Mouse (Mus musculus): ENCODE measurements at regions not wholly inside any gene's neighbourhood (a gene's known extent, or its start where the extent isn't known, plus 50 kb on each side); places are given as distances from the start of the nearest gene placed in this dataset.

- H3K4me1 ChIP-seq (replicated peaks; ENCODE audit: control insufficient read depth, insufficient read depth, low read length): no peaks in the 10 kb centered on the region
- no peak overlapping the region for H3K4me2 ChIP-seq (ENCODE audit: low read depth, low read length, severe bottlenecking)
- no peak for DNase-seq (ENCODE audit: low spot score)
- ATAC-seq (replicated peaks; ENCODE audit: low FRiP score): no peak
- no peaks in the 10 kb centered on the region for H3K36me3 ChIP-seq (ENCODE audit: control insufficient read depth, insufficient read depth, low read length)
- no peak overlapping the region for H3K9ac ChIP-seq (ENCODE audit: low read length)
- no peak overlapping the region for H3K27ac ChIP-seq (ENCODE audit: low read depth, low read length)
- no peak overlapping the region for H3K4me3 ChIP-seq (ENCODE audit: low read depth, low read length)
- no peaks in the 10 kb centered on the region for H3K27me3 ChIP-seq (ENCODE audit: control insufficient read depth, insufficient read depth, low read length)
- no peaks in the 10 kb centered on the region for H3K9me3 ChIP-seq (ENCODE audit: control insufficient read depth, low read length)
Observed at GRCm38 (mm10) chr13:83785643-83786042, 281.8 kb downstream of the Mef2c start.

GRCm38 (mm10) chr13:83809535-83809934 is 305.7 kb downstream of the Mef2c start:
- 86% methylated on average over 1 of the region's 1 CpGs for WGBS
- Histone ChIP-seq H3K9ac (ENCODE audit: low read length) (no peak overlapping the region), H3K4me2 (ENCODE audit: low read depth, low read length, severe bottlenecking) (no peak overlapping the region)

GRCm38 (mm10) chr13:83820291-83820690 is 316.5 kb downstream of the Mef2c start:
- no peaks in the 10 kb centered on the region for H3K36me3 ChIP-seq (ENCODE audit: control insufficient read depth, insufficient read depth, low read length)
- ATAC-seq (replicated peaks; ENCODE audit: low FRiP score): peak; percentile 80
- 36% methylated on average over 4 of the region's 4 CpGs for WGBS

More at GRCm38 (mm10) chr13:83809535-83809934, 305.7 kb downstream of the Mef2c start:
- no peak for ATAC-seq (replicated peaks; ENCODE audit: low FRiP score)
- Histone ChIP-seq H3K4me3 (ENCODE audit: low read depth, low read length) (no peak overlapping the region), H3K27me3 (ENCODE audit: control insufficient read depth, insufficient read depth, low read length) (no peaks in the 10 kb centered on the region), H3K27ac (ENCODE audit: low read depth, low read length) (no peak overlapping the region), H3K36me3 (ENCODE audit: control insufficient read depth, insufficient read depth, low read length) (no peaks in the 10 kb centered on the region), H3K9me3 (ENCODE audit: control insufficient read depth, low read length) (no peaks in the 10 kb centered on the region), H3K4me1 (replicated peaks; ENCODE audit: control insufficient read depth, insufficient read depth, low read length) (no peaks in the 10 kb centered on the region)
- no peak for DNase-seq (ENCODE audit: low spot score)

GRCm38 (mm10) chr13:83820721-83821120 is 316.9 kb downstream of the Mef2c start:
- no peak overlapping the region for H3K4me3 ChIP-seq (ENCODE audit: low read depth, low read length)
- no peaks in the 10 kb centered on the region for H3K36me3 ChIP-seq (ENCODE audit: control insufficient read depth, insufficient read depth, low read length)
- no peak overlapping the region for H3K27ac ChIP-seq (ENCODE audit: low read depth, low read length)
- H3K4me2 ChIP-seq (ENCODE audit: low read depth, low read length, severe bottlenecking): no peak overlapping the region
- ATAC-seq (replicated peaks; ENCODE audit: low FRiP score): 0 out of 2 replicates have a peak, but pooled peaks have one; percentile 31
- peaks cover 3% of the 10 kb centered on the region; the same call in 1 of the 2 replicates for H3K4me1 ChIP-seq (replicated peaks; ENCODE audit: control insufficient read depth, insufficient read depth, low read length)
- no peak overlapping the region for H3K9ac ChIP-seq (ENCODE audit: low read length)
- H3K9me3 ChIP-seq (ENCODE audit: control insufficient read depth, low read length): no peaks in the 10 kb centered on the region
- 86% methylated on average over 3 of the region's 3 CpGs for WGBS
- no peaks in the 10 kb centered on the region for H3K27me3 ChIP-seq (ENCODE audit: control insufficient read depth, insufficient read depth, low read length)
- no peak for DNase-seq (ENCODE audit: low spot score)

More at GRCm38 (mm10) chr13:83820291-83820690, 316.5 kb downstream of the Mef2c start:
- Histone ChIP-seq H3K27ac (ENCODE audit: low read depth, low read length) (no peak overlapping the region), H3K9ac (ENCODE audit: low read length) (no peak overlapping the region), H3K4me2 (ENCODE audit: low read depth, low read length, severe bottlenecking) (no peak overlapping the region), H3K9me3 (ENCODE audit: control insufficient read depth, low read length) (no peaks in the 10 kb centered on the region), H3K27me3 (ENCODE audit: control insufficient read depth, insufficient read depth, low read length) (no peaks in the 10 kb centered on the region), H3K4me3 (ENCODE audit: low read depth, low read length) (no peak overlapping the region), H3K4me1 (replicated peaks; ENCODE audit: control insufficient read depth, insufficient read depth, low read length) (peaks cover 3% of the 10 kb centered on the region; the same call in 1 of the 2 replicates)
- DNase-seq (ENCODE audit: low spot score): no peak

GRCm38 (mm10) chr13:83824926-83825325 is 321.1 kb downstream of the Mef2c start:
- Histone ChIP-seq H3K27ac (ENCODE audit: low read depth, low read length) (no peak overlapping the region), H3K9ac (ENCODE audit: low read length) (no peak overlapping the region), H3K27me3 (ENCODE audit: control insufficient read depth, insufficient read depth, low read length) (no peaks in the 10 kb centered on the region), H3K9me3 (ENCODE audit: control insufficient read depth, low read length) (no peaks in the 10 kb centered on the region), H3K4me2 (ENCODE audit: low read depth, low read length, severe bottlenecking) (no peak overlapping the region), H3K4me1 (replicated peaks; ENCODE audit: control insufficient read depth, insufficient read depth, low read length) (peaks cover 3% of the 10 kb centered on the region; the same call in 1 of the 2 replicates), H3K36me3 (ENCODE audit: control insufficient read depth, insufficient read depth, low read length) (no peaks in the 10 kb centered on the region), H3K4me3 (ENCODE audit: low read depth, low read length) (no peak overlapping the region)
- DNase-seq (ENCODE audit: low spot score) (no peak), ATAC-seq (replicated peaks; ENCODE audit: low FRiP score) (no peak)
- WGBS: 88% methylated on average over 4 of the region's 4 CpGs

- no peaks in the 10 kb centered on the region for H3K4me1 ChIP-seq (replicated peaks; ENCODE audit: control insufficient read depth, insufficient read depth, low read length)
- H3K4me2 ChIP-seq (ENCODE audit: low read depth, low read length, severe bottlenecking): no peak overlapping the region
- DNase-seq (ENCODE audit: low spot score) (no peak), ATAC-seq (replicated peaks; ENCODE audit: low FRiP score) (peak; percentile 69)
- H3K9ac ChIP-seq (ENCODE audit: low read length): no peak overlapping the region
- H3K9me3 ChIP-seq (ENCODE audit: control insufficient read depth, low read length): no peaks in the 10 kb centered on the region
- H3K36me3 ChIP-seq (ENCODE audit: control insufficient read depth, insufficient read depth, low read length): no peaks in the 10 kb centered on the region
- H3K27ac ChIP-seq (ENCODE audit: low read depth, low read length): no peak overlapping the region; the same call in 1 of the 2 replicates
- no peaks in the 10 kb centered on the region for H3K27me3 ChIP-seq (ENCODE audit: control insufficient read depth, insufficient read depth, low read length)
- H3K4me3 ChIP-seq (ENCODE audit: low read depth, low read length): no peak overlapping the region
- 50% methylated on average over 4 of the region's 4 CpGs for WGBS
Observed at GRCm38 (mm10) chr13:83826841-83827463, 323.1 kb downstream of the Mef2c start.

GRCm38 (mm10) chr13:83865932-83866685 is 356.0 kb upstream of the Tmem161b start:
- no peak for DNase-seq (ENCODE audit: low spot score)
- 69% methylated on average over 6 of the region's 6 CpGs for whole genome bisulfite sequencing

GRCm38 (mm10) chr13:83867211-83867610 is 354.9 kb upstream of the Tmem161b start:
- no peak for DNase-seq (ENCODE audit: low spot score)
- WGBS: 69% methylated on average over 1 of the region's 1 CpGs
- no peak overlapping the region for H3K27ac ChIP-seq (ENCODE audit: low read depth, low read length)
- no peaks in the 10 kb centered on the region for H3K27me3 ChIP-seq (ENCODE audit: control insufficient read depth, insufficient read depth, low read length)
- no peaks in the 10 kb centered on the region for H3K9me3 ChIP-seq (ENCODE audit: control insufficient read depth, low read length)
- H3K4me1 ChIP-seq (replicated peaks; ENCODE audit: control insufficient read depth, insufficient read depth, low read length): peaks cover 2% of the 10 kb centered on the region; the same call in 1 of the 2 replicates
- no peak overlapping the region for H3K4me3 ChIP-seq (ENCODE audit: low read depth, low read length)
- no peak for ATAC-seq (replicated peaks; ENCODE audit: low FRiP score)
- no peak overlapping the region for H3K4me2 ChIP-seq (ENCODE audit: low read depth, low read length, severe bottlenecking)
- H3K36me3 ChIP-seq (ENCODE audit: control insufficient read depth, insufficient read depth, low read length): no peaks in the 10 kb centered on the region
- no peak overlapping the region for H3K9ac ChIP-seq (ENCODE audit: low read length)

More at GRCm38 (mm10) chr13:83865932-83866685, 356.0 kb upstream of the Tmem161b start:
- Histone ChIP-seq H3K27ac (ENCODE audit: low read depth, low read length) (peak overlapping the region; percentile 64), H3K36me3 (ENCODE audit: control insufficient read depth, insufficient read depth, low read length) (no peaks in the 10 kb centered on the region), H3K9me3 (ENCODE audit: control insufficient read depth, low read length) (no peaks in the 10 kb centered on the region), H3K4me1 (replicated peaks; ENCODE audit: control insufficient read depth, insufficient read depth, low read length) (peaks cover 2% of the 10 kb centered on the region; the same call in 1 of the 2 replicates), H3K27me3 (ENCODE audit: control insufficient read depth, insufficient read depth, low read length) (no peaks in the 10 kb centered on the region), H3K4me2 (ENCODE audit: low read depth, low read length, severe bottlenecking) (no peak overlapping the region), H3K9ac (ENCODE audit: low read length) (no peak overlapping the region; the same call in 1 of the 2 replicates), H3K4me3 (ENCODE audit: low read depth, low read length) (no peak overlapping the region)
- ATAC-seq (replicated peaks; ENCODE audit: low FRiP score): 0 out of 2 replicates have a peak, but pooled peaks have one; percentile 17
